Mouse (Mus musculus) heart, adult 18-20 months (tissue): ENCODE results near the gene Nkx1-1. TPM values are rescaled to one million over a fixed set of nuclear protein-coding genes. Genes with fewer than 3 reads are reported as not detected.

Experiments
- DNase-seq, 2 experiments: peaks; one replicate each; pipeline ENCODE4 v3.0.0; 2021 to 2022; ENCODE audit warnings: mixed read lengths in 1 of 2
- total RNA-seq, 2 experiments: library from RNA; stranded (reverse); gene quantifications; 2 replicates each; pipeline ENCODE4 v1.2.3; 2021

The Nkx1-1 gene
- total RNA-seq, 2 experiments from 2014 or later, result not detected

GRCm38 (mm10) chr5:33420313-33420712 lies 13.5 kb downstream of the Nkx1-1 start:
- no peak for DNase-seq

GRCm38 (mm10) chr5:33400819-33401218 lies 33.0 kb downstream of the Nkx1-1 start:
- no peak for DNase-seq

GRCm38 (mm10) chr5:33396828-33397227 lies 36.9 kb downstream of the Nkx1-1 start:
- DNase-seq, result no peak

- no peak for DNase-seq
These were observed 38.1 kb downstream of the Nkx1-1 start for GRCm38 (mm10) chr5:33395693-33396092.

GRCm38 (mm10) chr5:33393803-33394202 lies 40.0 kb downstream of the Nkx1-1 start:
- DNase-seq, result peak; percentile 74 to 85

GRCm38 (mm10) chr5:33387550-33387949 lies 46.2 kb downstream of the Nkx1-1 start:
- DNase-seq, result no peak

Other genes with a start within 250 kb of the Nkx1-1 start
- 1 to 10 TPM; 4.3 to 5.6 TPM for gene Spon2, start 215.5 kb downstream of the Nkx1-1 start, total RNA-seq
- 100 to 1,000 TPM; 216 to 232 TPM for gene Ctbp1, start 159.0 kb downstream of the Nkx1-1 start, total RNA-seq
- gene Maea, start 98.5 kb downstream of the Nkx1-1 start, total RNA-seq, result 10 to 100 TPM; 86.4 to 97.0 TPM
- gene Uvssa, start 55.4 kb downstream of the Nkx1-1 start, total RNA-seq, result 1 to 10 TPM; 2.8 to 3.6 TPM
- 10 to 100 TPM; 21.6 to 28.7 TPM for gene Fam53a, start 195.7 kb upstream of the Nkx1-1 start, total RNA-seq
- 1 to 10 TPM in 1 of 2 experiments, under 1 TPM in 1; 0.87 to 1.2 TPM for gene Gm9903, start 195.9 kb upstream of the Nkx1-1 start, total RNA-seq
- gene Slbp, start 218.6 kb upstream of the Nkx1-1 start, total RNA-seq, result 10 to 100 TPM; 13.5 to 14.7 TPM
- 1 to 10 TPM; 1.5 to 2.5 TPM for gene Tacc3, start 224.2 kb upstream of the Nkx1-1 start, total RNA-seq
- gene Tmem129, start 224.4 kb upstream of the Nkx1-1 start, total RNA-seq, result 10 to 100 TPM; 19.5 to 19.6 TPM